Mouse (Mus musculus) skeletal muscle tissue, postnatal 0 days (tissue): Measurements from ENCODE around the gene Slc27a2. TPM values are rescaled to one million over a fixed set of nuclear protein-coding genes. Genes with fewer than 3 reads are reported as not detected.

Experiments used
- polyA plus RNA-seq: library from polyadenylated mRNA; unstranded; fragments of >200 nt; fragmentation: Nextera tagmentation; extraction: Ambion mirVana; gene quantifications from 2 replicates; pipeline ENCODE4 v1.2.1, GENCODE M21; 2015

The Slc27a2 gene
- polyA plus RNA-seq, result 0.13 and 0.35 TPM in 2 replicates

GRCm38 (mm10) chr2:126552357-126553290 is at the start of gene Slc27a2:
Gene Slc27a2 (plus strand): TSS chr2:126552407.

GRCm38 (mm10) chr2:126619249-126619704 is 67.1 kb downstream of the Slc27a2 start, which contains the start of gene Hdc:
Gene Hdc (minus strand): TSS chr2:126619299.

Other genes with a start within 250 kb of the Slc27a2 start
- gene Atp8b4, start 51.7 kb upstream of the Slc27a2 start, polyA plus RNA-seq, result 0.33 and 0.64 TPM in 2 replicates
- 35.9 and 52.5 TPM in 2 replicates for gene Hdc, start 66.9 kb downstream of the Slc27a2 start, polyA plus RNA-seq
- gene Gabpb1, start 123.9 kb downstream of the Slc27a2 start, polyA plus RNA-seq, result 15.1 and 15.8 TPM in 2 replicates
- gene Usp8, start 154.9 kb downstream of the Slc27a2 start, polyA plus RNA-seq, result 17.4 and 17.7 TPM in 2 replicates
- 1.2 and 1.6 TPM in 2 replicates for gene Usp50, start 231.1 kb downstream of the Slc27a2 start, polyA plus RNA-seq